Mouse (Mus musculus) kidney, adult 2 months (tissue): ENCODE data around the gene Lrmda. TPM values are rescaled to one million over a fixed set of nuclear protein-coding genes. Genes with fewer than 3 reads are reported as not detected.

Experiments
- DNase-seq: peaks from one replicate; pipeline ENCODE4 v3.0.0; 2021
- H3K27ac ChIP-seq: fragments of 200-500 bp; 2 replicates; pipeline ENCODE4 v1.5.1; 2012; ENCODE audit warnings: low read depth, low read length, control low read depth, inconsistent platforms; ENCODE audit not compliant: insufficient read depth
- H3K27me3 ChIP-seq: fragments of 200-500 bp; replicated peaks from 2 replicates; pipeline ENCODE4 v1.6.1; 2012; ENCODE audit warnings: mild to moderate bottlenecking, moderate library complexity, low read length, inconsistent platforms; ENCODE audit not compliant: control insufficient read depth, insufficient read depth
- H3K36me3 ChIP-seq: fragments of 200-500 bp; 2 replicates; pipeline ENCODE4 v1.6.1; 2012; ENCODE audit warnings: mild to moderate bottlenecking, moderate library complexity, low read length, inconsistent platforms; ENCODE audit not compliant: control insufficient read depth, insufficient read depth
- H3K4me1 ChIP-seq: fragments of 200-500 bp; 2 replicates; pipeline ENCODE4 v1.6.1; 2011; ENCODE audit warnings: low read length; ENCODE audit not compliant: control insufficient read depth, insufficient read depth
- H3K4me3 ChIP-seq: fragments of 200-500 bp; 2 replicates; pipeline ENCODE4 v1.5.1; 2011; ENCODE audit warnings: mild to moderate bottlenecking, low read depth, low read length, control low read depth; ENCODE audit not compliant: insufficient read depth
- CTCF ChIP-seq: fragments of 200-500 bp; conservative IDR thresholded peaks from 2 replicates; pipeline ENCODE4 v1.5.1; 2011; ENCODE audit warnings: low read depth, mild to moderate bottlenecking, control low read depth, low read length, moderate library complexity, mixed read lengths; ENCODE audit not compliant: insufficient read depth, insufficient read length
- POLR2A ChIP-seq: fragments of 200-500 bp; IDR thresholded peaks from one replicate; pipeline ENCODE4 v1.6.1; 2011; ENCODE audit warnings: low read depth, low read length, control low read depth
- WGBS: fragments of 180-500 bp; shearing (Covaris S2); methylation state at CpG from one replicate; pipeline ENCODE4 v1.1.7; 2018; 5-methylcytosine and 5-hydroxymethylcytosine counted together
- polyA plus RNA-seq: library from polyadenylated mRNA; depleted of rRNA; stranded (reverse); fragments of >200 nt; gene quantifications from 2 replicates; pipeline ENCODE4 v1.2.3, GENCODE M21; 2012

The Lrmda gene
- polyA plus RNA-seq, 1 experiment, result 3.3 TPM

DNA sequence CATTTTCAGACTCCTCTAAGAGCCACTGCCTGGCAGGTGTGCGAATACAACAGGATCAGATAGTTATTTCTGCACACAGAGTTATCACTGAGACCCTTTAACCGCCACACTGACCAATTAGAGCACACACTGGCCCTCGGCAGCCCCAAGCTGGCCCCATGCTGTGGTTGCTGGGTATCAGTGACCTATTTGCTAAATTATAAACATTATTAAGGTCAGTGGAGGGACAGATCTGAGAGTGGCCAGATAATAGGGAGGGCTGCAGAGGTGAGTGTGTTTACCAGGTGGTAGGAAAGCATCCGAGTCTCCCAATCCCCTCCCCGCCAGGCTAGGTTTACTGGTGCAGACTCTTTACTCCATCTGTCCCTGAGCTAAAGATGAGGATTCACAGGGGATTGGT, 553.0 kb downstream of the Lrmda start:
- Histone ChIP-seq H3K4me1 (peaks cover 7% of the 10 kb centered on the region; the same call in 1 of the 2 replicates), H3K27ac (no peak overlapping the region), H3K27me3 (no peaks in the 10 kb centered on the region), H3K36me3 (no peaks in the 10 kb centered on the region), H3K4me3 (no peak overlapping the region)
- WGBS, result 95% methylated on average over 5 of the region's 5 CpGs
- TF ChIP-seq POLR2A (no peak), CTCF (no peak)
- no peak for DNase-seq

DNA sequence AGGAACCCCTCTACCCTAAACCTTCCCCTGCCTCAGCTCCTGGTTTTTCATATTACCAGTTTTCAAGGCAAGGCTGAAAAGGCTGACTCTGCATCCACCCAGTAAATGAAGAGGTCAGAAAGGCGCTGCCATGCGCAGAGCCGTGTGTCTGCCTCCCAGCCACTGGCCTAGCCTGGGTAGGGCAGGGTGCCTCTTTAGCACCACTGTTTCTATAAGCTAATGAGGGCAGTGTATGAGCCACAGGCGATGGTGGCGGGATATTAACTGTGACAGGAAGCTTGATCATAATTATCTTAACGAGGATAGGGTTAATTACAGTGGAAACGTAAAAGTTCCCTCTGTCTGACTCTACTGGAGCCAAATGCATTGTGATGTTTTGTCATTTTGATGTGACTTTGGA, 554.1 kb downstream of the Lrmda start:
- H3K27ac ChIP-seq, result no peak overlapping the region
- no peaks in the 10 kb centered on the region for H3K36me3 ChIP-seq
- TF ChIP-seq POLR2A, result no peak
- no peak for TF ChIP-seq CTCF
- no peaks in the 10 kb centered on the region for H3K27me3 ChIP-seq
- H3K4me1 ChIP-seq, result peaks cover 14% of the 10 kb centered on the region; the same call in 1 of the 2 replicates
- no peak overlapping the region for H3K4me3 ChIP-seq
- WGBS, result 93% methylated on average over 7 of the region's 7 CpGs
- no peak for DNase-seq

DNA sequence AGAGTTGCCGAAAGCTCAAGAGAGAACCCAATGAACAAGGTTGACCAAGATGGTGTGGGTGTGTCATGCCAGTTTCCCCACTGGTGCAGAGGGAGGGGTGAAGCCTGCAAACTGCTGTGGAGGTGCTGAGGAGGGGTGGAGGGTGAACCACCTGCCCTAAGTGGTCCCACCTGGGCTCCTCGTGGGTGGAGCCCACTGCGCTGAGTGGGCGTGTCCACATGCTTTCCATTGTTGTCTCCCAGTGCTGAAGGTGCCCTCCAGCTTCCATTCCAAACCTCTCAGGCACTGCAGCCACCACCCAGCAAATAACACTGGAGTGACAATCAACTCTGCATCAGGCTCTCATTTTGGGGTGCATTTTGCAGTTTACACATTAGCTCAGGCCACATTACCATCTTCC, 554.5 kb downstream of the Lrmda start:
- TF ChIP-seq POLR2A, result no peak
- TF ChIP-seq CTCF, result no peak
- no peak overlapping the region for H3K4me3 ChIP-seq
- no peak overlapping the region for H3K27ac ChIP-seq
- peaks cover 14% of the 10 kb centered on the region; the same call in 1 of the 2 replicates for H3K4me1 ChIP-seq
- DNase-seq, result no peak
- no peaks in the 10 kb centered on the region for H3K36me3 ChIP-seq
- no peaks in the 10 kb centered on the region for H3K27me3 ChIP-seq
- 89% methylated on average over 4 of the region's 4 CpGs for WGBS

DNA sequence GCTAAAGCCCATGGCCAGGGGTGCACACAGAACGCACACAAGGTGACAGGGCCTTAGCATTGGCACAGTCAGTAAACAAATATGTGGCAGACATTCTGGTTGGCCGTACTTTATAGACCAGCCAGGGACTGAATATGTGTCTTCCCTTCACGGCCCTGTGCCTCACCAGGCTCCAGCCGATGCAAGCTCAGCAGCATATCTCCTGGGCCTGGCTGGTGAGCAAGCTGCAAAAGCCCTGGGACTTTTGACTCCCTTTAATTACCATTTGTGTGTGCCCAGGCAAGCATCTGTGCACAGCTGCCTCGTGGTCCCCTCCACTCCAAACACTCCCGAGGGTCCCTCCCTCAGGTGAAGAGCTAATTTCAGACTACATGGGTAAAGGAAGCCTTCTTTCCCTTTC, 556.9 kb downstream of the Lrmda start:
- TF ChIP-seq CTCF, result no peak
- TF ChIP-seq POLR2A, result no peak
- H3K4me3 ChIP-seq, result no peak overlapping the region
- H3K27ac ChIP-seq, result no peak overlapping the region
- WGBS, result 67% methylated on average over 6 of the region's 6 CpGs
- H3K36me3 ChIP-seq, result no peaks in the 10 kb centered on the region
- H3K4me1 ChIP-seq, result peaks cover 14% of the 10 kb centered on the region; the same call in 1 of the 2 replicates
- H3K27me3 ChIP-seq, result no peaks in the 10 kb centered on the region
- DNase-seq, result peak; percentile 52

DNA sequence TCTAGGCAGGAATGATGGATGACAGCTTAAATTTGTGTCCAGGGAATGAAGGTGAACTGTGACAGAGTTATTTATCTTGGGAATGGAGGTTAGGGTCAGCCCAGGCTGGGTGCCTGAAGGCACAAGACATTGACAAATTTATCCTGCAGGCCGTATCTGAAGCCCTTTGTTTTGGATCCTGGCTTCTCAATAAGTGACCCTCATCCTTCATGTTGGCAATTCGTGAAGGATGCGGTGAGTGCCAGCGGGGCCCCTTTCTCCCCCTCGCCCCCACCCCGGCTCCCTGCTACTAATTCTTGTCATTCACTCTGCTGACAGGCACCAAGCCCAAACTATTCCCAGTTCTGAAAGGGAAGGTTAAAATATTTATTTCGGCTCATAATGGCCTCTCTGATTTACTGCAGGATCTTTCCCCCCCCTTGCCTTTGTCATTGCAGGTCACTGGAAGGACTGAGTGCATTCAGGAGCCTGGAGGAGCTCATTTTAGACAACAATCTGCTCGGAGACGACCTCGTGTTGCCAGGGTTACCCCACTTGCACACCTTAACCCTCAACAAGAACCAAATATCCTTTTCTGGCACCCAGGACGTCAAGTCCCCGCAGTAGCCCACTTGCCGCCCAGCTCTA, 558.0 kb downstream of the Lrmda start:
- peak overlapping the region; percentile 29; the same call in 1 of the 2 replicates for H3K27ac ChIP-seq
- H3K27me3 ChIP-seq, result no peaks in the 10 kb centered on the region
- no peak overlapping the region for H3K4me3 ChIP-seq
- H3K4me1 ChIP-seq, result peaks cover 14% of the 10 kb centered on the region; the same call in 1 of the 2 replicates
- TF ChIP-seq CTCF (no peak), POLR2A (no peak)
- WGBS, result 39% methylated on average over 13 of the region's 13 CpGs
- peak; percentile 48 for DNase-seq
- no peaks in the 10 kb centered on the region for H3K36me3 ChIP-seq

DNA sequence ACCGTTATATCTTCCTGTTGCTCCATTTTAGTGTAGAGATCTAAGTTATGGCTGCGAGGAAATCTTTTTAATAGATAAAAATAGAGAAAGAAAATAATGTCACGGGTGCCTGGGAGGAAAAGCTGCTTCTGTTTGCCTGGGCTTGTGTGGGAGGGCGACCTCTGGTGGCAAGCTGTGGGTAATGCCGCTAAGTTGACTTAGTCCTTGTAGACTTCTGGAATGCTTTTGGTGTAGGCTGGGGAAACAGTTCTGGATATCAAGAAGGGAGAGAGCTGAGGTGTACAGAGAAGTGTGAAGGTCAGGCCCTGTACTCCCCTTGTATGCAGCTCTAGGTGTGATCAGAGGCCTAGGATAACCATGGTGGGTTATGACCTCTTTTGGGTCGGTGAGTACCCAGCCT, 558.7 kb downstream of the Lrmda start:
- Histone ChIP-seq H3K27me3 (no peaks in the 10 kb centered on the region), H3K4me3 (no peak overlapping the region), H3K27ac (peak overlapping the region; percentile 84), H3K4me1 (peaks cover 14% of the 10 kb centered on the region; the same call in 1 of the 2 replicates), H3K36me3 (no peaks in the 10 kb centered on the region)
- 14% methylated on average over 6 of the region's 6 CpGs for WGBS
- peak; percentile 95 for DNase-seq
- no peak for TF ChIP-seq POLR2A
- peak; percentile 96 for TF ChIP-seq CTCF

DNA sequence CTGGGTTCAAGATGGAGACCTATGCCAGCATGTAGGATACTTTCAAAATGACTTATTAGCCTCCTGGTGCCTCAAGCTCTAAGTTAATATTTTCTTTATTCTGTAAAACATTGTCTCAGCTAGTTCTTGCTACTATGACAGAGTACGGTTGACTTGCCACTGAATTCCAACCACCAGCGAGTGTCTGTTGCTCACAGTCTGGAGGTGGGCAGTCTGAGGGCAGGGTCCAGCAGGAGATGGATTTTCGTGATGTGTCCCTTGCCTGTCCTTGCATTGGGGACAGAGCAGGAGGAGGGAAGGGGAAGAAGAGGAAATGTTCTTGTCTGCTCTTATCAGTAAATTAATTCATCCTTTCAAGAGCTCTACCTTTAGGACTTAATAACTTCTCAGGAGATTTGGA, 559.5 kb downstream of the Lrmda start:
- Histone ChIP-seq H3K27ac (no peak overlapping the region), H3K36me3 (no peaks in the 10 kb centered on the region), H3K4me1 (peaks cover 14% of the 10 kb centered on the region; the same call in 1 of the 2 replicates), H3K4me3 (no peak overlapping the region), H3K27me3 (no peaks in the 10 kb centered on the region)
- no peak for TF ChIP-seq POLR2A
- TF ChIP-seq CTCF, result no peak
- 54% methylated on average over 3 of the region's 3 CpGs for WGBS
- peak; percentile 86 for DNase-seq
